Mouse (Mus musculus): ENCODE data around the gene Hcfc2. TPM values are rescaled to one million over a fixed set of nuclear protein-coding genes. Genes with fewer than 3 reads are reported as not detected.

The Hcfc2 gene
- 18.9 and 23.3 TPM in 2 replicates for polyA plus RNA-seq (2015; fragmentation: Nextera tagmentation; extraction: Ambion mirVana)

GRCm38 (mm10) chr10:82695956-82696355 is at the start of gene Hcfc2:
Hcfc2 (plus strand) TSS chr10:82696160.
- Histone ChIP-seq H3K4me3 (ENCODE audit: low read depth, low read length) (no peak within 1 kb of the TSS), H3K27ac (ENCODE audit: low read depth, low read length) (no peak within 1 kb of the TSS), H3K36me3 (ENCODE audit: control insufficient read depth, insufficient read depth) (no peaks in the 10 kb centered on the region), H3K9ac (ENCODE audit: low read depth, low read length) (no peak within 1 kb of the TSS), H3K4me1 (replicated peaks; ENCODE audit: control insufficient read depth, insufficient read depth, low read length) (0 out of 2 replicates have a peak, but pooled peaks cover 2% of the 10 kb centered on the region), H3K4me2 (replicated peaks; ENCODE audit: low read depth) (no peak within 1 kb of the TSS), H3K27me3 (replicated peaks; ENCODE audit: control insufficient read depth, insufficient read depth, low read length) (no peaks in the 10 kb centered on the region), H3K9me3 (ENCODE audit: control insufficient read depth) (no peaks in the 10 kb centered on the region)
- WGBS = 62% methylated on average over 5 of the region's 5 CpGs
- ATAC-seq = no peak
- TF ChIP-seq CTCF (IDR thresholded peaks at IDR 0.05; ENCODE audit: low read depth) = no peak

- H3K4me1 ChIP-seq (replicated peaks; ENCODE audit: control insufficient read depth, insufficient read depth, low read length) = no peaks in the 10 kb centered on the region
- peaks cover 56% of the 10 kb centered on the region for H3K36me3 ChIP-seq (ENCODE audit: control insufficient read depth, insufficient read depth)
- no peak overlapping the region for H3K4me2 ChIP-seq (replicated peaks; ENCODE audit: low read depth)
- H3K9ac ChIP-seq (ENCODE audit: low read depth, low read length) = no peak overlapping the region
- no peaks in the 10 kb centered on the region for H3K9me3 ChIP-seq (ENCODE audit: control insufficient read depth)
- 82% methylated on average over 17 of the region's 17 CpGs for WGBS
- H3K27me3 ChIP-seq (replicated peaks; ENCODE audit: control insufficient read depth, insufficient read depth, low read length) = no peaks in the 10 kb centered on the region
- TF ChIP-seq CTCF (IDR thresholded peaks at IDR 0.05; ENCODE audit: low read depth) = no peak
- no peak overlapping the region for H3K27ac ChIP-seq (ENCODE audit: low read depth, low read length)
- H3K4me3 ChIP-seq (ENCODE audit: low read depth, low read length) = no peak overlapping the region
- ATAC-seq = no peak
These were observed 48.7 kb upstream of the Hcfc2 start for GRCm38 (mm10) chr10:82647205-82647811.

GRCm38 (mm10) chr10:82651221-82651620 is 44.7 kb upstream of the Hcfc2 start:
- no peaks in the 10 kb centered on the region for H3K4me1 ChIP-seq (replicated peaks; ENCODE audit: control insufficient read depth, insufficient read depth, low read length)
- no peak overlapping the region for H3K4me3 ChIP-seq (ENCODE audit: low read depth, low read length)
- H3K27ac ChIP-seq (ENCODE audit: low read depth, low read length) = no peak overlapping the region
- H3K9ac ChIP-seq (ENCODE audit: low read depth, low read length) = no peak overlapping the region
- no peaks in the 10 kb centered on the region for H3K27me3 ChIP-seq (replicated peaks; ENCODE audit: control insufficient read depth, insufficient read depth, low read length)
- no peak for ATAC-seq
- 82% methylated on average over 5 of the region's 5 CpGs for WGBS
- H3K4me2 ChIP-seq (replicated peaks; ENCODE audit: low read depth) = no peak overlapping the region
- H3K36me3 ChIP-seq (ENCODE audit: control insufficient read depth, insufficient read depth) = peaks cover 23% of the 10 kb centered on the region
- no peak for TF ChIP-seq CTCF (IDR thresholded peaks at IDR 0.05; ENCODE audit: low read depth)
- H3K9me3 ChIP-seq (ENCODE audit: control insufficient read depth) = no peaks in the 10 kb centered on the region

- 80% methylated on average over 5 of the region's 5 CpGs for WGBS
- H3K4me1 ChIP-seq (replicated peaks; ENCODE audit: control insufficient read depth, insufficient read depth, low read length) = no peaks in the 10 kb centered on the region
- H3K36me3 ChIP-seq (ENCODE audit: control insufficient read depth, insufficient read depth) = peaks cover 14% of the 10 kb centered on the region
- TF ChIP-seq CTCF (IDR thresholded peaks at IDR 0.05; ENCODE audit: low read depth) = no peak
- no peak overlapping the region for H3K4me2 ChIP-seq (replicated peaks; ENCODE audit: low read depth)
- H3K27ac ChIP-seq (ENCODE audit: low read depth, low read length) = no peak overlapping the region
- H3K9ac ChIP-seq (ENCODE audit: low read depth, low read length) = no peak overlapping the region
- ATAC-seq = no peak
- no peaks in the 10 kb centered on the region for H3K27me3 ChIP-seq (replicated peaks; ENCODE audit: control insufficient read depth, insufficient read depth, low read length)
- H3K4me3 ChIP-seq (ENCODE audit: low read depth, low read length) = no peak overlapping the region
- no peaks in the 10 kb centered on the region for H3K9me3 ChIP-seq (ENCODE audit: control insufficient read depth)
These were observed 43.3 kb upstream of the Hcfc2 start for GRCm38 (mm10) chr10:82652625-82653024.

GRCm38 (mm10) chr10:82654581-82654980 is 41.4 kb upstream of the Hcfc2 start:
- Histone ChIP-seq H3K36me3 (ENCODE audit: control insufficient read depth, insufficient read depth) (peaks cover 8% of the 10 kb centered on the region), H3K27me3 (replicated peaks; ENCODE audit: control insufficient read depth, insufficient read depth, low read length) (no peaks in the 10 kb centered on the region), H3K4me1 (replicated peaks; ENCODE audit: control insufficient read depth, insufficient read depth, low read length) (no peaks in the 10 kb centered on the region), H3K4me2 (replicated peaks; ENCODE audit: low read depth) (no peak overlapping the region), H3K9me3 (ENCODE audit: control insufficient read depth) (no peaks in the 10 kb centered on the region), H3K27ac (ENCODE audit: low read depth, low read length) (no peak overlapping the region), H3K4me3 (ENCODE audit: low read depth, low read length) (no peak overlapping the region), H3K9ac (ENCODE audit: low read depth, low read length) (no peak overlapping the region)
- WGBS = 75% methylated on average over 3 of the region's 3 CpGs
- no peak for TF ChIP-seq CTCF (IDR thresholded peaks at IDR 0.05; ENCODE audit: low read depth)
- ATAC-seq = no peak

- no peak overlapping the region for H3K27ac ChIP-seq (ENCODE audit: low read depth, low read length)
- H3K36me3 ChIP-seq (ENCODE audit: control insufficient read depth, insufficient read depth) = no peaks in the 10 kb centered on the region
- WGBS = 87% methylated on average over 8 of the region's 8 CpGs
- H3K4me2 ChIP-seq (replicated peaks; ENCODE audit: low read depth) = no peak overlapping the region
- H3K9ac ChIP-seq (ENCODE audit: low read depth, low read length) = no peak overlapping the region
- H3K9me3 ChIP-seq (ENCODE audit: control insufficient read depth) = no peaks in the 10 kb centered on the region
- 0 out of 2 replicates have a peak, but pooled peaks cover under 1% of the 10 kb centered on the region for H3K27me3 ChIP-seq (replicated peaks; ENCODE audit: control insufficient read depth, insufficient read depth, low read length)
- no peak for TF ChIP-seq CTCF (IDR thresholded peaks at IDR 0.05; ENCODE audit: low read depth)
- no peak overlapping the region for H3K4me3 ChIP-seq (ENCODE audit: low read depth, low read length)
- H3K4me1 ChIP-seq (replicated peaks; ENCODE audit: control insufficient read depth, insufficient read depth, low read length) = no peaks in the 10 kb centered on the region
- no peak for ATAC-seq
These were observed 34.1 kb upstream of the Hcfc2 start for GRCm38 (mm10) chr10:82661820-82662219.

All from intestine, postnatal 0 days (tissue).